Mouse (Mus musculus): Measurements from ENCODE around the gene Crmp1.

GRCm38 (mm10) chr5:37247456-37247855, 5.7 kb downstream of the Crmp1 start:
- TF ChIP-seq POLR2A (IDR thresholded peaks at IDR 0.05; ENCODE audit: control insufficient read depth in 1 of 2, insufficient read depth in 1 of 2, low read depth in 1 of 2, low read length in 2 of 2, poor library complexity in 1 of 2) (no peak), POLR2AphosphoS2 (IDR thresholded peaks at IDR 0.05; ENCODE audit: low read length) (no peak), CHD2 (IDR thresholded peaks at IDR 0.05; ENCODE audit: low read length) (no peak), EP300 (IDR thresholded peaks at IDR 0.05; ENCODE audit: low read depth in 1 of 2, low read length in 2 of 2) (no peak), TAL1 (IDR thresholded peaks at IDR 0.05; ENCODE audit: low read length) (no peak), CTCF (IDR thresholded peaks at IDR 0.05 in 2 of 3, conservative IDR thresholded peaks at IDR 0.05 in 1 of 3; ENCODE audit: control insufficient read depth in 1 of 3, insufficient read depth in 1 of 3, low read depth in 2 of 3, low read length in 3 of 3, poor library complexity in 1 of 3, severe bottlenecking in 1 of 3) (no peak), HCFC1 (IDR thresholded peaks at IDR 0.05; ENCODE audit: low read depth, low read length) (no peak), GATA1 (IDR thresholded peaks at IDR 0.05; ENCODE audit: low read depth, low read length) (no peak), ETS1 (IDR thresholded peaks at IDR 0.05; ENCODE audit: low read depth, low read length) (no peak)

All from MEL (cell line).